Mouse (Mus musculus) lung, embryonic 16.5 days (tissue): ENCODE data around the gene Fam83g. TPM values are rescaled to one million over a fixed set of nuclear protein-coding genes. Genes with fewer than 3 reads are reported as not detected.
A peak's percentile ranks its signal among the peaks of the same experiment; 100 is the strongest.
"Not testable (repeated sequence)": the region's sequence is repeated elsewhere in the genome, so short reads cannot be mapped to it uniquely, and the experiment has no call there.

Source experiments
- ATAC-seq: fragments of 200-750 bp; cut with Nextera tagmentation; 2 replicates; pipeline ENCODE4 v1.8.0; 2017; ENCODE audit warnings: low read depth, mild to moderate bottlenecking, moderate library complexity
- H3K27ac ChIP-seq: fragments of 300-500 bp; sonication (generic); 2 replicates; pipeline ENCODE4 v1.5.1; 2014; ENCODE audit warnings: mild to moderate bottlenecking, control low read depth, low read length
- H3K27me3 ChIP-seq: fragments of 300-500 bp; sonication (generic); 2 replicates; pipeline ENCODE4 v1.6.1; 2014; ENCODE audit warnings: low read depth, low read length, mixed read lengths; ENCODE audit not compliant: control insufficient read depth, insufficient read depth
- H3K36me3 ChIP-seq: fragments of 300-500 bp; sonication (generic); 2 replicates; pipeline ENCODE4 v1.6.1; 2014; ENCODE audit warnings: low read length; ENCODE audit not compliant: control insufficient read depth, insufficient read depth
- H3K4me1 ChIP-seq: fragments of 300-500 bp; sonication (generic); replicated peaks from 2 replicates; pipeline ENCODE4 v1.6.1; 2014; ENCODE audit warnings: low read length, mixed read lengths; ENCODE audit not compliant: control insufficient read depth, insufficient read depth
- H3K4me2 ChIP-seq: fragments of 300-500 bp; sonication (generic); 2 replicates; pipeline ENCODE4 v1.6.1; 2014; ENCODE audit warnings: low read depth, low read length, control low read depth
- H3K4me3 ChIP-seq: fragments of 300-500 bp; sonication (generic); 2 replicates; pipeline ENCODE4 v1.5.1; 2014; ENCODE audit warnings: mild to moderate bottlenecking, low read length, control low read depth
- H3K9ac ChIP-seq: fragments of 300-500 bp; sonication (generic); 2 replicates; pipeline ENCODE4 v1.6.1; 2014; ENCODE audit warnings: low read length, control low read depth
- H3K9me3 ChIP-seq: fragments of 300-500 bp; sonication (generic); 2 replicates; pipeline ENCODE4 v1.6.1; 2016; ENCODE audit warnings: low read length; ENCODE audit not compliant: control insufficient read depth
- WGBS: fragments of 180-500 bp; shearing (Covaris S2); extraction: QIAGEN DNeasy Blood & Tissue Kit; methylation state at CpG from one replicate; pipeline ENCODE4 v1.1.7; 2014; 5-methylcytosine and 5-hydroxymethylcytosine counted together
- polyA plus RNA-seq: library from polyadenylated mRNA; unstranded; fragments of >200 nt; fragmentation: Nextera tagmentation; extraction: Ambion mirVana; gene quantifications from 2 replicates; pipeline ENCODE4 v1.2.1, GENCODE M21; 2015

Gene Fam83g
- polyA plus RNA-seq = 2.2 and 2.3 TPM in 2 replicates

- ATAC-seq = peak; percentile 78
- 2% methylated on average over 76 of the region's 76 CpGs for WGBS
- no peaks in the 10 kb centered on the region for H3K9me3 ChIP-seq
- H3K4me1 ChIP-seq = peaks cover 10% of the 10 kb centered on the region; the same call in 1 of the 2 replicates
- peak within 1 kb of the TSS; percentile 52 for H3K4me3 ChIP-seq
- no peak within 1 kb of the TSS; the same call in 1 of the 2 replicates for H3K27ac ChIP-seq
- peak within 1 kb of the TSS; percentile 61 for H3K9ac ChIP-seq
- no peaks in the 10 kb centered on the region for H3K36me3 ChIP-seq
- H3K4me2 ChIP-seq = peak within 1 kb of the TSS; percentile 67
- peaks cover 30% of the 10 kb centered on the region for H3K27me3 ChIP-seq
Observed at GRCm38 (mm10) chr11:61683907-61684731, at the start of gene Fam83g. Fam83g (plus strand) TSS chr11:61684091.

GRCm38 (mm10) chr11:61636309-61636708 is 47.6 kb upstream of the Fam83g start:
- H3K36me3 ChIP-seq, ATAC-seq, H3K4me2 ChIP-seq, H3K27me3 ChIP-seq, H3K9me3 ChIP-seq, H3K4me3 ChIP-seq, H3K9ac ChIP-seq, H3K4me1 ChIP-seq, H3K27ac ChIP-seq: not testable (repeated sequence)
- WGBS = 91% methylated on average over 3 of the region's 4 CpGs

- Histone ChIP-seq H3K4me3 (no peak overlapping the region), H3K9me3 (no peaks in the 10 kb centered on the region), H3K36me3 (no peaks in the 10 kb centered on the region), H3K4me2 (no peak overlapping the region), H3K4me1 (no peaks in the 10 kb centered on the region), H3K27me3 (no peaks in the 10 kb centered on the region), H3K9ac (no peak overlapping the region), H3K27ac (no peak overlapping the region)
- ATAC-seq = no peak
- WGBS = 61% methylated on average over 1 of the region's 1 CpGs
Observed at GRCm38 (mm10) chr11:61637413-61637812, 46.5 kb upstream of the Fam83g start.

GRCm38 (mm10) chr11:61637856-61638255 is 46.0 kb upstream of the Fam83g start:
- no peak overlapping the region for H3K4me3 ChIP-seq
- no peaks in the 10 kb centered on the region for H3K36me3 ChIP-seq
- H3K9me3 ChIP-seq = no peaks in the 10 kb centered on the region
- WGBS = 84% methylated on average over 3 of the region's 3 CpGs
- H3K27me3 ChIP-seq = no peaks in the 10 kb centered on the region
- no peak overlapping the region for H3K4me2 ChIP-seq
- no peaks in the 10 kb centered on the region for H3K4me1 ChIP-seq
- H3K27ac ChIP-seq = no peak overlapping the region
- H3K9ac ChIP-seq = no peak overlapping the region
- no peak for ATAC-seq

GRCm38 (mm10) chr11:61638764-61639536 is 44.9 kb upstream of the Fam83g start:
- H3K9ac ChIP-seq = no peak overlapping the region
- H3K4me1 ChIP-seq = peaks cover 4% of the 10 kb centered on the region; the same call in 1 of the 2 replicates
- no peak for ATAC-seq
- no peaks in the 10 kb centered on the region for H3K27me3 ChIP-seq
- WGBS = 49% methylated on average over 12 of the region's 12 CpGs
- no peaks in the 10 kb centered on the region for H3K9me3 ChIP-seq
- H3K4me2 ChIP-seq = no peak overlapping the region
- H3K27ac ChIP-seq = no peak overlapping the region
- H3K4me3 ChIP-seq = no peak overlapping the region
- no peaks in the 10 kb centered on the region for H3K36me3 ChIP-seq

- 78% methylated on average over 6 of the region's 6 CpGs for WGBS
- no peak overlapping the region for H3K4me3 ChIP-seq
- H3K36me3 ChIP-seq = no peaks in the 10 kb centered on the region
- no peak overlapping the region for H3K4me2 ChIP-seq
- H3K27me3 ChIP-seq = no peaks in the 10 kb centered on the region
- peaks cover 8% of the 10 kb centered on the region; the same call in 1 of the 2 replicates for H3K4me1 ChIP-seq
- H3K9ac ChIP-seq = no peak overlapping the region
- no peaks in the 10 kb centered on the region for H3K9me3 ChIP-seq
- H3K27ac ChIP-seq = no peak overlapping the region
- ATAC-seq = no peak
Observed at GRCm38 (mm10) chr11:61639601-61640177, 44.2 kb upstream of the Fam83g start.

- not testable (repeated sequence) for H3K27ac ChIP-seq, H3K4me3 ChIP-seq, H3K4me2 ChIP-seq, H3K27me3 ChIP-seq, H3K36me3 ChIP-seq, H3K4me1 ChIP-seq, ATAC-seq, H3K9me3 ChIP-seq, H3K9ac ChIP-seq
- 53% methylated on average over 9 of the region's 9 CpGs for WGBS
Observed at GRCm38 (mm10) chr11:61640585-61640984, 43.3 kb upstream of the Fam83g start.

GRCm38 (mm10) chr11:61642106-61642505 is 41.8 kb upstream of the Fam83g start:
- Histone ChIP-seq H3K9ac (no peak overlapping the region), H3K27ac (no peak overlapping the region), H3K36me3 (no peaks in the 10 kb centered on the region), H3K4me1 (peaks cover 8% of the 10 kb centered on the region; the same call in 1 of the 2 replicates), H3K4me2 (no peak overlapping the region), H3K4me3 (no peak overlapping the region), H3K27me3 (no peaks in the 10 kb centered on the region), H3K9me3 (no peaks in the 10 kb centered on the region)
- 77% methylated on average over 7 of the region's 7 CpGs for WGBS
- ATAC-seq = no peak
